Mouse (Mus musculus) stomach, postnatal 0 days (tissue): Measurements from ENCODE around the gene Krt15. TPM values are rescaled to one million over a fixed set of nuclear protein-coding genes. Genes with fewer than 3 reads are reported as not detected.

ENCODE experiments used
- ATAC-seq: fragments of 200-750 bp; cut with Nextera tagmentation; 2 replicates; pipeline ENCODE4 v1.8.0; 2017; ENCODE audit not compliant: low FRiP score, low TSS enrichment
- DNase-seq: peaks from one replicate; pipeline ENCODE4 v3.0.0-alpha.2; 2016; ENCODE audit warnings: low spot score
- H3K27ac ChIP-seq: fragments of 300-500 bp; sonication (generic); replicated peaks from 2 replicates; pipeline ENCODE4 v1.5.1; 2014; ENCODE audit warnings: mild to moderate bottlenecking, control low read depth
- H3K27me3 ChIP-seq: fragments of 300-500 bp; sonication (generic); 2 replicates; pipeline ENCODE4 v1.6.1; 2014; ENCODE audit warnings: low read length; ENCODE audit not compliant: control insufficient read depth, insufficient read depth
- H3K36me3 ChIP-seq: fragments of 300-500 bp; sonication (generic); 2 replicates; pipeline ENCODE4 v1.6.1; 2014; ENCODE audit warnings: low read length, mixed read lengths; ENCODE audit not compliant: control insufficient read depth, insufficient read depth
- H3K4me1 ChIP-seq: fragments of 300-500 bp; sonication (generic); replicated peaks from 2 replicates; pipeline ENCODE4 v1.6.1; 2014; ENCODE audit warnings: antibody characterized with exemption; ENCODE audit not compliant: control insufficient read depth, insufficient read depth
- H3K4me2 ChIP-seq: fragments of 300-500 bp; sonication (generic); replicated peaks from 2 replicates; pipeline ENCODE4 v1.6.1; 2014; ENCODE audit warnings: low read depth, mild to moderate bottlenecking, control low read depth, moderate library complexity
- H3K4me3 ChIP-seq: fragments of 300-500 bp; sonication (generic); 2 replicates; pipeline ENCODE4 v1.5.1; 2014; ENCODE audit warnings: low read depth, low read length, control low read depth
- H3K9ac ChIP-seq: fragments of 300-500 bp; sonication (generic); 2 replicates; pipeline ENCODE4 v1.6.1; 2014; ENCODE audit warnings: mild to moderate bottlenecking, low read length, control low read depth, mixed read lengths
- H3K9me3 ChIP-seq: fragments of 300-500 bp; sonication (generic); 2 replicates; pipeline ENCODE4 v1.6.1; 2016; ENCODE audit warnings: low read length; ENCODE audit not compliant: control insufficient read depth
- CTCF ChIP-seq: IDR thresholded peaks from 2 replicates; pipeline ENCODE4 v1.5.1; 2016; ENCODE audit warnings: antibody characterized with exemption, low read depth, mild to moderate bottlenecking, moderate library complexity
- EP300 ChIP-seq: optimal IDR thresholded peaks from 2 replicates; pipeline ENCODE3; 2016; ENCODE audit warnings: antibody characterized with exemption
- WGBS: fragments of 180-500 bp; shearing (Covaris S2); extraction: QIAGEN DNeasy Blood & Tissue Kit; methylation state at CpG from one replicate; pipeline ENCODE4 v1.1.7; 2014; 5-methylcytosine and 5-hydroxymethylcytosine counted together
- polyA plus RNA-seq: library from polyadenylated mRNA; unstranded; fragments of >200 nt; fragmentation: Nextera tagmentation; extraction: Ambion mirVana; gene quantifications from 2 replicates; pipeline ENCODE4 v1.2.1, GENCODE M21; 2015

Gene Krt15
- polyA plus RNA-seq, 1 experiment from 2014 or later, result 758 TPM

DNA sequence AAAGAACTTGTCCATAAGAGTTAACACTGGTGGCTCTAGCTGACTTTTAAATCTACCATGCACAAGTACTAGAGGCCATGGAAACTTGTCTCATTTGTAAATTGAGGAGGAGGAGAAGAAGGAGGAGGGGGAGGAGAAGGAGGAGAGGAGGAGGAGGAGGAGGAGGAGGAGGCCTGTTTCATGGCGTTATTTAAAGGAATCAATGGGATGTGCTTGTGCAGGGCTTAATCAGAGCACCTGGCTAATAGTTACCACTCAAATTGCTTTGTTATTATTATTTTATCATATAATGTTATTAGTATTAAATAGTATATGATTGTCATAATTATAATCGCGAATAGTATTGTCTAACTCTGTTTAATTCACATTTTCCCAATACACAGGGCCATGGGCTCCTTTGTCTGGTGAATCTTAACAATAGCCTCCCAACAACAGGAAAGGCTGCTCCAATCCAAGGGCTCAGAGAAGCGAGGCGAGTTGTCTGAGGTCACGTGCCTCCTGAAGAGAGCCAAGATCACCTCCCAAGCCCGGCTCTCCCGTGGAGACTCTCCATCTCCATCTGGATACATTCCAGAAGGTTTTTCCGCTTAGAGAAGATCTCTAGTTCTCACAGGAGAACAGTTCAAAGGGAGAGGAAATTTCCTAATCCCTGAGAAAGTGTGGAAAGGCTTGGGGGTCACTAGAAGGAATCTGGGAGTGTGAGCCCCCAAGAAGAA, 13.0 kb upstream of the Krt15 start, which contains the start of gene Krt19:
Krt19 (minus strand) TSS at position 51 of the 716 bp plus-strand sequence.
- Histone ChIP-seq H3K4me2 (no peak within 1 kb of the TSS), H3K9me3 (no peaks in the 10 kb centered on the region), H3K36me3 (no peaks in the 10 kb centered on the region), H3K27ac (peak within 1 kb of the TSS; percentile 76), H3K4me3 (no peak within 1 kb of the TSS), H3K9ac (no peak within 1 kb of the TSS), H3K4me1 (no peaks in the 10 kb centered on the region), H3K27me3 (no peaks in the 10 kb centered on the region)
- 50% methylated on average over 9 of the region's 9 CpGs for WGBS
- ATAC-seq (no peak), DNase-seq (no peak)
- TF ChIP-seq CTCF, result no peak
- TF ChIP-seq EP300, result no peak

DNA sequence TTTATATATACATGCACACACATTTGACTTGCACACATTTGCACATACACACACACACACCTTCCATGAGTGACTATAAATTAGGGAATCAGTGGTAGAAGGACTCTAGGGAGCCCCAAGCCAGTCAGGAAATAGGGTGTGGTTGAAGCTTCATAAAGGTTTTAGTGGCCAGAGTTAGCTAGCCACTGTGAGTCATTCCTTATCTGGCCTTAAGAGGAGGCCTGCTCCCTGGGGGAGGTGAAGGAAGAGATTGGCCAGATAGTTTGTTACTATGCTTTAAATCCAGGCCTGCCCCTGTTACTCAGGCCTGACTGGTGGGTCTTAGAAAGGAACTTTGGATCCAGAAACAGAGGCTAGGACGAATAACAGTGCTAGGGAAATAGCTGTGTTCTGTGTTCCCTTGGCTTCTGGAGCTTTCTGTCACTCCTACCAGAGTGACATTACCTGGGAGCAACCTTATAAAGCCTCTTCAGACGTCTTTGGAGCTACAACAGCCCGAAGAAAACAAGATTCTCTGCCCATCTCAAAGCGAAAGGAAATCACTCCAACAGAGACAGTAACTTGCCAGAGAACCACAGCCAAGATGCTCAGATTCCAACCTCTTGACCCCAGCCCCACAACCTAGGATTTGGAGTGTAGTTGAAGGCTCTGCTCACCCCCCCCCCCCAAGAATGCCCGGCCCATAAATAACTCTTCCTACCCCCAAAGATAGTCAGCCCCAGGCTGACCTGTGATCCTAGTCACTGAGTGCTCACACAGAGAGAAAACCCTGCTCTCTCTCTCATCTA, 12.0 kb upstream of the Krt15 start:
- Histone ChIP-seq H3K4me3 (no peak overlapping the region), H3K36me3 (no peaks in the 10 kb centered on the region), H3K4me1 (no peaks in the 10 kb centered on the region), H3K4me2 (no peak overlapping the region), H3K27me3 (no peaks in the 10 kb centered on the region), H3K9ac (no peak overlapping the region), H3K9me3 (no peaks in the 10 kb centered on the region), H3K27ac (peak overlapping the region; percentile 86)
- DNase-seq (peak; percentile 50), ATAC-seq (peak; percentile 17)
- WGBS, result 51% methylated on average over 5 of the region's 5 CpGs
- TF ChIP-seq EP300, result no peak
- TF ChIP-seq CTCF, result no peak

DNA sequence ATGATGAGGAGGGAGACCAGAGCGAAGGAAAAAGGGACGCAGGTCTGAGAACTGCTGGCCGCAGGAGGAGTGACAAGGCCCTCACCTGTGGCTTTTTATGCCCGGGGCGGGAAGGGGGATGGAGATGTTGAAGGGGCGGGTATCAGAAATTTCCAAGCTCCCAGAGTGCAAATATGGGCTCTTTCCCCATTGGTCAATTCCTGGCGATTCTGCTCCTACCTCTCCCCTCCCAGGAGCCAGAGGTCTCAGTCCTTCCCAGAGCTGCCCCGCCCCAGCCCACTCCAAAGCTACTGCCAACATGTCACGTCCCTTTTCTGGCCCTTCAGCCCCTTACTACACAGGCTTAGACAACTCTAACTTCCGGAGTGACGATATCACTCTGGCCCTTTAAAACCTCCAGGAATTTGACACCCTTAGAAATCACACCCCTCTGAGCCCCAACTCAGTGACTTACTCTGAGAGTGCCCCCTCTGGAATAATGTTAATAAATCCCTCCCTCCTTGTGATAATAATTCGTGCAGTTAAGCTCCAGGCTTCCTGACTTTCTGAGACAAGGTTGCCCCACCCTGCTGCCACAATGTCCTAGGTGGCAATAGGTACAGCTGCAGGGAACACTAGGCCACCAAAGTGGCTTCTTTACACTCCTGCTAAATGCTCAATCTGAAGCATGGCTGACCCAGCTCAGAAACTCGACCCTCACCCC, 10.3 kb upstream of the Krt15 start:
- ATAC-seq (peak; percentile 86), DNase-seq (peak; percentile 92)
- TF ChIP-seq CTCF, result no peak
- TF ChIP-seq EP300, result no peak
- H3K27me3 ChIP-seq, result no peaks in the 10 kb centered on the region
- no peaks in the 10 kb centered on the region for H3K36me3 ChIP-seq
- WGBS, result 4% methylated on average over 13 of the region's 13 CpGs
- H3K4me2 ChIP-seq, result peak overlapping the region; percentile 42
- H3K4me3 ChIP-seq, result peak overlapping the region; percentile 40
- H3K9ac ChIP-seq, result peak overlapping the region; percentile 63
- peak overlapping the region; percentile 87 for H3K27ac ChIP-seq
- no peaks in the 10 kb centered on the region for H3K9me3 ChIP-seq
- H3K4me1 ChIP-seq, result no peaks in the 10 kb centered on the region

DNA sequence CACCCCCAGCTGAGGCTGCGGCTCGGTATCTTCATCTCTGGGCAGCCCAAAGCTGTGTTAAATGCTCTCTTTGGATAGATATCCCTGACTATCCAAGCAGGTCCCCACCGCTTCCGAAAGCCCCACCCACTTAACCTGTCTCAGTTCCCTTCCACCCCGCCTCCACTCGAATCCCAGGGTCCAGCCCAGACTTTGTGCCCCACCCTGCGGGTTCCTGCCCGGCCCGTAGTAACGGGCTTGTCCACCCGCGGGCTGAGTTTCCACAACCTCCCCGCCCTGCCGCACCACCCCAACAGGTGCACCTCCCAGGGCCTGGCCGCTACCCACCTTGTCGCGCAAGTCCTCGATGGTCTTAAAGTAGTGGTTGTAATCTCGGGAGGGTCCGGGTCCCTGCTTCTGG, 9.4 kb upstream of the Krt15 start:
- Histone ChIP-seq H3K4me1 (no peaks in the 10 kb centered on the region), H3K27ac (peak overlapping the region; percentile 87), H3K4me2 (peak overlapping the region; percentile 42), H3K9ac (peak overlapping the region; percentile 63), H3K4me3 (peak overlapping the region; percentile 40), H3K9me3 (no peaks in the 10 kb centered on the region), H3K27me3 (no peaks in the 10 kb centered on the region), H3K36me3 (no peaks in the 10 kb centered on the region)
- WGBS, result under 1% methylated on average over 20 of the region's 20 CpGs
- DNase-seq, result peak; percentile 87
- ATAC-seq, result peak; percentile 33
- TF ChIP-seq EP300 (no peak), CTCF (no peak)

DNA sequence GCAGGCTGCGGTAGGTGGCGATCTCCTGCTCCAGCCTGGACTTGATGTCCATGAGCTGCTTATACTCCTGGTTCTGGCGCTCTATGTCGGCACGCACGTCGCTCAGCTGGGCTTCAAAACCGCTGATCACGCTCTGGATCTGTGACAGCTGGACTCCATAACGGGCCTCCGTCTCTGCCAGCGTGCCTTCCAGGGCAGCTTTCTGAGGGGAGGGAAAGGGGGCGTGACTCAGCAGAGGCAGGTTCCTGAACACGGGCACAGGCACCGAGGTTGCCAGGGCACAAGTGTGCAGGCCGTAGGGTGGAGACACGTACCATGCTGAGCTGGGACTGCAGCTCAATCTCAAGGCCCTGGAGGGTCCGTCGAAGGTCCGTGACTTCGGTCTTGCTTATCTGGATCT, 5.2 kb upstream of the Krt15 start:
- H3K27me3 ChIP-seq, result no peaks in the 10 kb centered on the region
- H3K4me1 ChIP-seq, result 0 out of 2 replicates have a peak, but pooled peaks cover 3% of the 10 kb centered on the region
- no peak overlapping the region; the same call in 1 of the 2 replicates for H3K4me2 ChIP-seq
- TF ChIP-seq CTCF, result 0 out of 2 replicates have a peak, but pooled peaks have one; percentile 2
- no peak for TF ChIP-seq EP300
- no peak overlapping the region for H3K4me3 ChIP-seq
- no peak overlapping the region for H3K9ac ChIP-seq
- H3K27ac ChIP-seq, result peak overlapping the region; percentile 49; the same call in 1 of the 2 replicates
- WGBS, result 62% methylated on average over 21 of the region's 21 CpGs
- H3K9me3 ChIP-seq, result no peaks in the 10 kb centered on the region
- H3K36me3 ChIP-seq, result no peaks in the 10 kb centered on the region
- ATAC-seq (no peak), DNase-seq (peak; percentile 44)
